Mouse (Mus musculus) ZHBTc4 (cell line): Measurements from ENCODE around the gene Olfr558.
A peak's percentile ranks its signal among the peaks of the same experiment; 100 is the strongest.

ENCODE experiments used
- DNase-seq: peaks from one replicate; pipeline ENCODE4 v3.0.0-alpha.2; 2011; ENCODE audit warnings: low read depth, low spot score

Gene Olfr558

GRCm38 (mm10) chr7:102701915-102702314, at the start of gene Olfr558:
TSS of gene Olfr558 (plus strand) at chr7:102702215.
- DNase-seq = no peak

- no peak for DNase-seq
These were observed 43.5 kb upstream of the Olfr558 start, which contains the start of gene Olfr555 for GRCm38 (mm10) chr7:102658523-102658922. TSS of gene Olfr555 (plus strand) at chr7:102658823.

GRCm38 (mm10) chr7:102664599-102664998, 37.4 kb upstream of the Olfr558 start, which contains the start of gene Olfr556:
TSS of gene Olfr556 (plus strand) at chr7:102664899.
- DNase-seq = peak; percentile 34

GRCm38 (mm10) chr7:102665378-102665777, 36.6 kb upstream of the Olfr558 start:
- peak; percentile 16 for DNase-seq

- no peak for DNase-seq
These were observed 25.8 kb upstream of the Olfr558 start for GRCm38 (mm10) chr7:102676225-102676624.

- no peak for DNase-seq
These were observed 20.1 kb upstream of the Olfr558 start for GRCm38 (mm10) chr7:102681916-102682315.

- peak; percentile 94 for DNase-seq
These were observed 15.0 kb upstream of the Olfr558 start, which contains the start of gene Trim68 for GRCm38 (mm10) chr7:102686944-102687501. TSS of gene Trim68 (minus strand) at chr7:102687327.

GRCm38 (mm10) chr7:102695358-102696125, 6.5 kb upstream of the Olfr558 start, which contains the start of gene Olfr557:
TSS of gene Olfr557 (plus strand) at chr7:102695910.
- peak; percentile 66 for DNase-seq

GRCm38 (mm10) chr7:102698461-102698860, 3.6 kb upstream of the Olfr558 start:
- no peak for DNase-seq

GRCm38 (mm10) chr7:102718970-102719369, 17.0 kb downstream of the Olfr558 start, which contains the start of gene Olfr33:
TSS of gene Olfr33 (minus strand) at chr7:102719070.
- DNase-seq = no peak

- no peak for DNase-seq
These were observed 25.4 kb downstream of the Olfr558 start, which contains the start of gene Olfr559 for GRCm38 (mm10) chr7:102727391-102727790. TSS of gene Olfr559 (minus strand) at chr7:102727491.

GRCm38 (mm10) chr7:102733793-102734192, 31.8 kb downstream of the Olfr558 start:
- no peak for DNase-seq

GRCm38 (mm10) chr7:102737705-102738104, 35.7 kb downstream of the Olfr558 start:
- DNase-seq = no peak

- peak; percentile 12 for DNase-seq
These were observed 50.1 kb downstream of the Olfr558 start for GRCm38 (mm10) chr7:102752086-102752485.

GRCm38 (mm10) chr7:102759266-102759665, 57.3 kb downstream of the Olfr558 start, which contains the start of the genes Olfr560 and Olfr78:
TSS of gene Olfr560 (minus strand) at chr7:102759366.
TSS of gene Olfr78 (minus strand) at chr7:102759471.
- DNase-seq = no peak
